Mouse (Mus musculus) embryo, embryonic 11.5 days (tissue): ENCODE data around the gene Rps28.

Source experiments
- DNase-seq: peaks from one replicate; pipeline ENCODE4 v3.0.0-alpha.2; 2012; ENCODE audit warnings: low read depth, low spot score

Rps28 gene

DNA sequence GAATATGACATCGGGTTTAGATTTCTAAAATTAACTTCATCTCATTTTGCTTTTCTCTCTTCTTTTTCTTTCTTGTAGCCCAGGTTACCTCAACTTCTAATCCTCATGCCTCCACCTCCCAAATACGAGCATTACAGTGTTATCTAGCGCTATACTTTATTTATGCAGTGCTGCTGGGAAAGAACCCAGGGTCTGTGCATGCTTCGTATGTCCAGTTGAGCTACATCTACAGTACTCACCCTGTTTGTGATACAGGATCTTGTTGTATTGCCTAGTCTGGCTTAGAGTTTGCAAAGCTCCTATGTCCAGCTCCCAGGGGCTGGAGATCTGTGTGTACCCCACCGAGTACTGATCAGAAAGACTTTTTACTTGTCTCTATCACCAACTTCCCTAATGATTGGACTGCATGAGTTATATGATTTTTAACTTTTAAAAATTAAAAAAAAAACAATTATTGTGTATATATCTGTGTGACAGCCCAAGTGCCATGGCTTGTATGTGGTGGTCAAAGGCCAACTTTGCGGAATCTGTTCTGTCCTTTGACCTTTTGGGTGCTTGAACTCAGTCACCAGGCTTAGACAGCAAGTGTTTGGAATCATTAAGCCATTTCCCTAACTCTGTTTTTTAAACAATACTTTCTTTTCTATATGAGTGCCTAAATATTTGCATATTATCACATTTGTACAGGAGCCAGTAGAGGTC, 50.3 kb downstream of the Rps28 start:
- no peak for DNase-seq

DNA sequence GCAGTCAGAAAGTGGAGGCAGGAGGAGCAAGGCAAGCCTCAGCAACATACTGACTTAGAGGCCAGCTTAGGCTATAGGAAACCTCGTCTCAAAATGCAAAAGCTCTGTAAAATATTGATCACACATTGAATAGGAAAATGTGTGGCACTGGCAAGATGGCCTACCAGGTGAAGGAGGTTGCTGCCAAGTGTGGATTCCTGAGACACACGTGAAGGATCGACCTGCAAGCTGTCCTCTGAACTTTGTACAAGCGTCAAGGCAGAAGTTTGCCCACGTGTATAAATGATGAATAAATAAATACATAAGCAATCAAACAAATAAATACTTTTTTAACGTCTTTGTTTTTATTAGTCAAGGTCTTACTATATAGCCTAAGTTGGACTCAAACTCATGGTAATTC, 50.9 kb downstream of the Rps28 start:
- DNase-seq = no peak

GRCm38 (mm10) chr17:33771617-33772016, 52.7 kb downstream of the Rps28 start:
- DNase-seq = no peak
